Mouse (Mus musculus) MEL (cell line): ENCODE data around the gene Mob2. TPM values are rescaled to one million over a fixed set of nuclear protein-coding genes. Genes with fewer than 3 reads are reported as not detected.
A peak's percentile ranks its signal among the peaks of the same experiment; 100 is the strongest.

Experiments
- DNase-seq: peaks from one replicate; pipeline ENCODE4 v3.0.0; 2011; ENCODE audit warnings: low read depth, low spot score
- H3K27ac ChIP-seq: 2 replicates; pipeline ENCODE4 v1.5.1; 2012; ENCODE audit warnings: low read depth, mild to moderate bottlenecking, control low read depth, low read length, moderate library complexity; ENCODE audit not compliant: control insufficient read depth
- H3K27me3 ChIP-seq, 2 experiments: fragments of 150-350 bp in 1 of 2; sonication (generic) in 1 of 2; 2 replicates each; pipeline ENCODE4 v1.6.1; 2012; ENCODE audit warnings: low read length in 2 of 2, mild to moderate bottlenecking in 2 of 2, improper control_type of control experiment in 1 of 2, moderate library complexity in 1 of 2; ENCODE audit not compliant: insufficient read depth in 2 of 2, control insufficient read depth in 1 of 2
- H3K36me3 ChIP-seq, 2 experiments: 2 replicates each; pipeline ENCODE4 v1.6.1; 2012 to 2014; ENCODE audit warnings: low read length in 2 of 2, improper control_type of control experiment in 1 of 2, inconsistent platforms in 1 of 2, mild to moderate bottlenecking in 1 of 2; ENCODE audit not compliant: insufficient read depth in 2 of 2, control insufficient read depth in 1 of 2
- H3K4me1 ChIP-seq, 2 experiments: fragments of 150-350 bp in 1 of 2; sonication (generic) in 1 of 2; 2 replicates each; pipeline ENCODE4 v1.6.1; 2012; ENCODE audit warnings: low read length in 2 of 2, improper control_type of control experiment in 1 of 2, mild to moderate bottlenecking in 1 of 2; ENCODE audit not compliant: insufficient read depth in 2 of 2, control insufficient read depth in 1 of 2
- H3K4me3 ChIP-seq, 2 experiments: fragments of 150-350 bp in 1 of 2; sonication (generic) in 1 of 2; 2 replicates each; pipeline ENCODE4 v1.5.1; 2012; ENCODE audit warnings: low read depth in 2 of 2, low read length in 2 of 2, mild to moderate bottlenecking in 2 of 2, moderate library complexity in 2 of 2, control low read depth in 1 of 2, improper control_type of control experiment in 1 of 2; ENCODE audit not compliant: control insufficient read depth in 1 of 2, insufficient read depth in 1 of 2
- H3K79me2 ChIP-seq: 2 replicates; pipeline ENCODE4 v1.6.1; 2012; ENCODE audit warnings: mild to moderate bottlenecking, low read length, moderate library complexity; ENCODE audit not compliant: control insufficient read depth, poor library complexity, insufficient read depth
- H3K9ac ChIP-seq: 2 replicates; pipeline ENCODE4 v1.6.1; 2012; ENCODE audit warnings: low read depth, mild to moderate bottlenecking, control low read depth, low read length, moderate library complexity; ENCODE audit not compliant: control insufficient read depth, poor library complexity, severe bottlenecking
- H3K9me3 ChIP-seq: fragments of 150-350 bp; sonication (generic); replicated peaks from 2 replicates; pipeline ENCODE4 v1.6.1; 2012; ENCODE audit warnings: mild to moderate bottlenecking, low read length, improper control_type of control experiment, moderate library complexity; ENCODE audit not compliant: insufficient read depth
- CTCF ChIP-seq, 3 experiments: IDR thresholded peaks in 2 of 3; conservative IDR thresholded peaks in 1 of 3; 2 replicates each; pipeline ENCODE4 v1.5.1; 2011 to 2012; ENCODE audit warnings: low read length in 3 of 3, low read depth in 2 of 3, mild to moderate bottlenecking in 2 of 3, improper control_type of control experiment in 1 of 3, inconsistent platforms in 1 of 3, mixed read lengths in 1 of 3, moderate library complexity in 1 of 3; ENCODE audit not compliant: control insufficient read depth in 1 of 3, insufficient read depth in 1 of 3, poor library complexity in 1 of 3, severe bottlenecking in 1 of 3
- E2F4 ChIP-seq: IDR thresholded peaks from 2 replicates; pipeline ENCODE4 v1.6.1; 2011; ENCODE audit warnings: low read depth, low read length, improper control_type of control experiment, borderline replicate concordance
- EP300 ChIP-seq, 2 experiments: IDR thresholded peaks; 2 replicates each; pipeline ENCODE4 v1.6.1; 2011; ENCODE audit warnings: improper control_type of control experiment in 2 of 2, low read length in 2 of 2, low read depth in 1 of 2, mild to moderate bottlenecking in 1 of 2
- GATA1 ChIP-seq: IDR thresholded peaks from 2 replicates; pipeline ENCODE4 v1.6.1; 2011; ENCODE audit warnings: low read depth, low read length, improper control_type of control experiment
- MAZ ChIP-seq: IDR thresholded peaks from 2 replicates; pipeline ENCODE4 v1.6.1; 2012; ENCODE audit warnings: low read depth, mild to moderate bottlenecking, inconsistent platforms, low read length, improper control_type of control experiment
- MXI1 ChIP-seq: IDR thresholded peaks from 2 replicates; pipeline ENCODE4 v1.6.1; 2011; ENCODE audit warnings: mild to moderate bottlenecking, low read depth, low read length, improper control_type of control experiment
- RAD21 ChIP-seq: IDR thresholded peaks from 2 replicates; pipeline ENCODE4 v1.6.1; 2011; ENCODE audit warnings: mild to moderate bottlenecking, low read depth, low read length, improper control_type of control experiment
- RCOR1 ChIP-seq: IDR thresholded peaks from 2 replicates; pipeline ENCODE4 v1.6.1; 2012; ENCODE audit warnings: low read depth, mild to moderate bottlenecking, inconsistent platforms, low read length, improper control_type of control experiment
- SMC3 ChIP-seq: IDR thresholded peaks from 2 replicates; pipeline ENCODE4 v1.6.1; 2011; ENCODE audit warnings: low read depth, low read length, improper control_type of control experiment
- TAL1 ChIP-seq: IDR thresholded peaks from 2 replicates; pipeline ENCODE4 v1.6.1; 2012; ENCODE audit warnings: mild to moderate bottlenecking, inconsistent platforms, low read length, moderate library complexity, mixed read lengths
- ZC3H11A ChIP-seq: IDR thresholded peaks from 2 replicates; pipeline ENCODE4 v1.6.1; 2012; ENCODE audit warnings: low read depth, mild to moderate bottlenecking, inconsistent platforms, low read length, improper control_type of control experiment
- ZKSCAN1 ChIP-seq: IDR thresholded peaks from 2 replicates; pipeline ENCODE4 v1.6.1; 2012; ENCODE audit warnings: low read depth, mild to moderate bottlenecking, inconsistent platforms, low read length, improper control_type of control experiment, moderate library complexity
- ZMIZ1 ChIP-seq: IDR thresholded peaks from 2 replicates; pipeline ENCODE4 v1.6.1; 2012; ENCODE audit warnings: low read depth, mild to moderate bottlenecking, inconsistent platforms, low read length, improper control_type of control experiment, moderate library complexity
- polyA plus RNA-seq, 2 experiments: library from polyadenylated mRNA; stranded (reverse) in 1 of 2; unstranded in 1 of 2; fragments of >175 nt in 1 of 2; fragments of >200 nt in 1 of 2; gene quantifications; 2 replicates each; pipeline versions ENCODE4 v1.2.1 to v1.2.4; 2012; ENCODE audit warnings: low replicate concordance in 2 of 2, low read depth in 1 of 2; ENCODE audit not compliant: insufficient read length in 2 of 2, insufficient read depth in 1 of 2, missing spikeins in 1 of 2
- total RNA-seq: library from RNA; depleted of rRNA; stranded (reverse); fragments of 300-350 nt; gene quantifications from 2 replicates; pipeline ENCODE4 v1.2.3, GENCODE M21; 2012

Gene Mob2
- total and polyA plus RNA-seq, 3 experiments, result 33.6 to 45.2 TPM; not detected in 1

- TF ChIP-seq MXI1 (no peak), RCOR1 (no peak), ZMIZ1 (no peak)
- TF ChIP-seq, all 39 proteins: peak for 0
- Histone ChIP-seq H3K9me3 (no peaks in the 10 kb centered on the region), H3K4me1 (peaks cover 0 to 4% of the 10 kb centered on the region in 2 experiments; a peak in 1 of 4 replicates), H3K9ac (no peak overlapping the region), H3K79me2 (no peaks in the 10 kb centered on the region), H3K27ac (no peak overlapping the region), H3K4me3 (no peak overlapping the region), H3K27me3 (peaks cover 13 to 21% of the 10 kb centered on the region in 2 experiments), H3K36me3 (no peaks in the 10 kb centered on the region)
- no peak for DNase-seq
Measured at GRCm38 (mm10) chr7:142071212-142071578, 10.3 kb upstream of the Mob2 start.

- Histone ChIP-seq H3K4me3 (no peak overlapping the region), H3K9me3 (no peaks in the 10 kb centered on the region), H3K27ac (no peak overlapping the region), H3K36me3 (no peaks in the 10 kb centered on the region), H3K27me3 (peaks cover 16 to 21% of the 10 kb centered on the region in 2 experiments), H3K9ac (no peak overlapping the region), H3K4me1 (peaks cover 0 to 4% of the 10 kb centered on the region in 2 experiments; a peak in 1 of 4 replicates), H3K79me2 (no peaks in the 10 kb centered on the region)
- peak; percentile 51 for DNase-seq
- TF ChIP-seq SMC3, result peak; percentile 90
- peak; percentile 65 for TF ChIP-seq ZC3H11A
- no peak for TF ChIP-seq E2F4
- peak; percentile 81 for TF ChIP-seq RAD21
- no peak for TF ChIP-seq ZMIZ1
- TF ChIP-seq MAZ, result no peak
- no peak for TF ChIP-seq GATA1
- TF ChIP-seq EP300 (IDR thresholded peaks at IDR 0.05; ENCODE audit: low read depth in 1 of 2, low read length in 2 of 2), result no peak
- peak; percentile 60 to 85 (median 85) for TF ChIP-seq CTCF (IDR thresholded peaks at IDR 0.05 in 2 of 3, conservative IDR thresholded peaks at IDR 0.05 in 1 of 3; ENCODE audit: control insufficient read depth in 1 of 3, insufficient read depth in 1 of 3, low read depth in 2 of 3, low read length in 3 of 3, poor library complexity in 1 of 3, severe bottlenecking in 1 of 3)
Measured at GRCm38 (mm10) chr7:142070458-142071211, 9.8 kb upstream of the Mob2 start.

GRCm38 (mm10) chr7:142068429-142068828 is 7.6 kb upstream of the Mob2 start:
- no peak overlapping the region for H3K4me3 ChIP-seq
- H3K79me2 ChIP-seq, result no peaks in the 10 kb centered on the region
- H3K9ac ChIP-seq, result no peak overlapping the region
- peaks cover 0 to 4% of the 10 kb centered on the region in 2 experiments; a peak in 1 of 4 replicates for H3K4me1 ChIP-seq
- no peaks in the 10 kb centered on the region for H3K36me3 ChIP-seq
- TF ChIP-seq ZKSCAN1 (peak; percentile 82), RAD21 (no peak), TAL1 (no peak), ZMIZ1 (no peak)
- TF ChIP-seq, all 39 proteins: peak for 1
- H3K27me3 ChIP-seq, result peaks cover 15 to 19% of the 10 kb centered on the region in 2 experiments
- DNase-seq, result peak; percentile 49
- H3K27ac ChIP-seq, result no peak overlapping the region
- no peaks in the 10 kb centered on the region for H3K9me3 ChIP-seq
